Mouse (Mus musculus): ENCODE measurements around the gene Xk. TPM values are rescaled to one million over a fixed set of nuclear protein-coding genes. Genes with fewer than 3 reads are reported as not detected.
"Not testable (repeated sequence)": the region's sequence is repeated elsewhere in the genome, so short reads cannot be mapped to it uniquely, and the experiment has no call there.

Gene Xk
- polyA plus RNA-seq, 1 experiment from 2014 or later = 3.8 TPM

- Histone ChIP-seq H3K4me1 (replicated peaks; ENCODE audit: control insufficient read depth, insufficient read depth, low read length) (no peaks in the 10 kb centered on the region), H3K27ac (ENCODE audit: low read length) (no peak overlapping the region), H3K4me3 (replicated peaks; ENCODE audit: low read length) (no peak overlapping the region), H3K9ac (replicated peaks; ENCODE audit: low read depth, low read length) (no peak overlapping the region), H3K4me2 (ENCODE audit: low read length) (no peak overlapping the region), H3K27me3 (replicated peaks; ENCODE audit: control insufficient read depth, insufficient read depth, low read length) (no peaks in the 10 kb centered on the region), H3K36me3 (ENCODE audit: control insufficient read depth, insufficient read depth) (no peaks in the 10 kb centered on the region), H3K9me3 (ENCODE audit: control insufficient read depth, low read length) (no peaks in the 10 kb centered on the region)
- WGBS = 92% methylated on average over 5 of the region's 5 CpGs
- no peak for ATAC-seq
Measured at GRCm38 (mm10) chrX:9298413-9298864, 25.9 kb downstream of the Xk start.

GRCm38 (mm10) chrX:9302791-9303190 lies 30.2 kb downstream of the Xk start:
- no peaks in the 10 kb centered on the region for H3K9me3 ChIP-seq (ENCODE audit: control insufficient read depth, low read length)
- no peak overlapping the region for H3K9ac ChIP-seq (replicated peaks; ENCODE audit: low read depth, low read length)
- no peak overlapping the region for H3K4me3 ChIP-seq (replicated peaks; ENCODE audit: low read length)
- WGBS = 90% methylated on average over 5 of the region's 5 CpGs
- H3K4me2 ChIP-seq (ENCODE audit: low read length) = no peak overlapping the region
- no peaks in the 10 kb centered on the region for H3K27me3 ChIP-seq (replicated peaks; ENCODE audit: control insufficient read depth, insufficient read depth, low read length)
- no peaks in the 10 kb centered on the region for H3K36me3 ChIP-seq (ENCODE audit: control insufficient read depth, insufficient read depth)
- ATAC-seq = no peak
- H3K27ac ChIP-seq (ENCODE audit: low read length) = no peak overlapping the region
- H3K4me1 ChIP-seq (replicated peaks; ENCODE audit: control insufficient read depth, insufficient read depth, low read length) = no peaks in the 10 kb centered on the region

- Histone ChIP-seq H3K4me3 (replicated peaks; ENCODE audit: low read length) (no peak overlapping the region), H3K27ac (ENCODE audit: low read length) (no peak overlapping the region), H3K4me2 (ENCODE audit: low read length) (no peak overlapping the region), H3K9ac (replicated peaks; ENCODE audit: low read depth, low read length) (no peak overlapping the region), H3K4me1 (replicated peaks; ENCODE audit: control insufficient read depth, insufficient read depth, low read length) (no peaks in the 10 kb centered on the region), H3K27me3 (replicated peaks; ENCODE audit: control insufficient read depth, insufficient read depth, low read length) (no peaks in the 10 kb centered on the region), H3K36me3 (ENCODE audit: control insufficient read depth, insufficient read depth) (no peaks in the 10 kb centered on the region), H3K9me3 (ENCODE audit: control insufficient read depth, low read length) (no peaks in the 10 kb centered on the region)
- no peak for ATAC-seq
- 76% methylated on average over 1 of the region's 1 CpGs for WGBS
Measured at GRCm38 (mm10) chrX:9303455-9303854, 30.9 kb downstream of the Xk start.

- not testable (repeated sequence) for ATAC-seq; H3K9me3 ChIP-seq (ENCODE audit: control insufficient read depth, low read length)
Measured at GRCm38 (mm10) chrX:9316457-9316856, 43.9 kb downstream of the Xk start.

GRCm38 (mm10) chrX:9327954-9328353 lies 55.4 kb downstream of the Xk start:
- H3K9me3 ChIP-seq (ENCODE audit: control insufficient read depth, low read length); ATAC-seq; H3K4me1 ChIP-seq (replicated peaks; ENCODE audit: control insufficient read depth, insufficient read depth, low read length); H3K36me3 ChIP-seq (ENCODE audit: control insufficient read depth, insufficient read depth); H3K27me3 ChIP-seq (replicated peaks; ENCODE audit: control insufficient read depth, insufficient read depth, low read length); H3K27ac ChIP-seq (ENCODE audit: low read length); H3K9ac ChIP-seq (replicated peaks; ENCODE audit: low read depth, low read length); H3K4me2 ChIP-seq (ENCODE audit: low read length); H3K4me3 ChIP-seq (replicated peaks; ENCODE audit: low read length): not testable (repeated sequence)
- 89% methylated on average over 18 of the region's 26 CpGs for WGBS

More at GRCm38 (mm10) chrX:9316457-9316856, 43.9 kb downstream of the Xk start:
- not testable (repeated sequence) for H3K4me3 ChIP-seq (replicated peaks; ENCODE audit: low read length); H3K27ac ChIP-seq (ENCODE audit: low read length); H3K9ac ChIP-seq (replicated peaks; ENCODE audit: low read depth, low read length); H3K4me2 ChIP-seq (ENCODE audit: low read length); H3K27me3 ChIP-seq (replicated peaks; ENCODE audit: control insufficient read depth, insufficient read depth, low read length); H3K4me1 ChIP-seq (replicated peaks; ENCODE audit: control insufficient read depth, insufficient read depth, low read length); H3K36me3 ChIP-seq (ENCODE audit: control insufficient read depth, insufficient read depth)

- H3K9ac ChIP-seq (replicated peaks; ENCODE audit: low read depth, low read length); H3K4me3 ChIP-seq (replicated peaks; ENCODE audit: low read length); H3K27me3 ChIP-seq (replicated peaks; ENCODE audit: control insufficient read depth, insufficient read depth, low read length); H3K27ac ChIP-seq (ENCODE audit: low read length); H3K4me2 ChIP-seq (ENCODE audit: low read length); H3K4me1 ChIP-seq (replicated peaks; ENCODE audit: control insufficient read depth, insufficient read depth, low read length); ATAC-seq; H3K9me3 ChIP-seq (ENCODE audit: control insufficient read depth, low read length); H3K36me3 ChIP-seq (ENCODE audit: control insufficient read depth, insufficient read depth): not testable (repeated sequence)
- WGBS = 86% methylated on average over 12 of the region's 12 CpGs
Measured at GRCm38 (mm10) chrX:9332366-9332962, 59.9 kb downstream of the Xk start.

GRCm38 (mm10) chrX:9333035-9333434 lies 60.5 kb downstream of the Xk start:
- 46% methylated on average over 1 of the region's 2 CpGs for WGBS

GRCm38 (mm10) chrX:9334996-9335395 lies 62.4 kb downstream of the Xk start:
- ATAC-seq = not testable (repeated sequence)
- WGBS = 45% methylated on average over 1 of the region's 1 CpGs

More at GRCm38 (mm10) chrX:9333035-9333434, 60.5 kb downstream of the Xk start:
- not testable (repeated sequence) for H3K9me3 ChIP-seq (ENCODE audit: control insufficient read depth, low read length); H3K27ac ChIP-seq (ENCODE audit: low read length); H3K4me1 ChIP-seq (replicated peaks; ENCODE audit: control insufficient read depth, insufficient read depth, low read length); H3K4me2 ChIP-seq (ENCODE audit: low read length); H3K4me3 ChIP-seq (replicated peaks; ENCODE audit: low read length); H3K27me3 ChIP-seq (replicated peaks; ENCODE audit: control insufficient read depth, insufficient read depth, low read length); H3K9ac ChIP-seq (replicated peaks; ENCODE audit: low read depth, low read length); H3K36me3 ChIP-seq (ENCODE audit: control insufficient read depth, insufficient read depth)
- peak; percentile 54 for ATAC-seq

GRCm38 (mm10) chrX:9350327-9350726 lies 77.8 kb downstream of the Xk start, which contains the start of gene H2al1k:
H2al1k (plus strand) TSS chrX:9350627.
- H3K4me1 ChIP-seq (replicated peaks; ENCODE audit: control insufficient read depth, insufficient read depth, low read length); H3K9me3 ChIP-seq (ENCODE audit: control insufficient read depth, low read length); ATAC-seq; H3K4me2 ChIP-seq (ENCODE audit: low read length); H3K27ac ChIP-seq (ENCODE audit: low read length); H3K36me3 ChIP-seq (ENCODE audit: control insufficient read depth, insufficient read depth); H3K4me3 ChIP-seq (replicated peaks; ENCODE audit: low read length); H3K27me3 ChIP-seq (replicated peaks; ENCODE audit: control insufficient read depth, insufficient read depth, low read length); H3K9ac ChIP-seq (replicated peaks; ENCODE audit: low read depth, low read length): not testable (repeated sequence)
- no CpG with 5 or more reads among the region's 2 CpGs for WGBS

More at GRCm38 (mm10) chrX:9334996-9335395, 62.4 kb downstream of the Xk start:
- H3K4me2 ChIP-seq (ENCODE audit: low read length); H3K4me3 ChIP-seq (replicated peaks; ENCODE audit: low read length); H3K9ac ChIP-seq (replicated peaks; ENCODE audit: low read depth, low read length); H3K36me3 ChIP-seq (ENCODE audit: control insufficient read depth, insufficient read depth); H3K27ac ChIP-seq (ENCODE audit: low read length); H3K4me1 ChIP-seq (replicated peaks; ENCODE audit: control insufficient read depth, insufficient read depth, low read length); H3K9me3 ChIP-seq (ENCODE audit: control insufficient read depth, low read length); H3K27me3 ChIP-seq (replicated peaks; ENCODE audit: control insufficient read depth, insufficient read depth, low read length): not testable (repeated sequence)

Measured in forebrain, embryonic 16.5 days (tissue).